Mouse (Mus musculus): ENCODE measurements around the gene Cnnm3. TPM values are rescaled to one million over a fixed set of nuclear protein-coding genes. Genes with fewer than 3 reads are reported as not detected.

Gene Cnnm3
- polyA plus RNA-seq, 1 experiment from 2014 or later = 5.0 TPM

DNA sequence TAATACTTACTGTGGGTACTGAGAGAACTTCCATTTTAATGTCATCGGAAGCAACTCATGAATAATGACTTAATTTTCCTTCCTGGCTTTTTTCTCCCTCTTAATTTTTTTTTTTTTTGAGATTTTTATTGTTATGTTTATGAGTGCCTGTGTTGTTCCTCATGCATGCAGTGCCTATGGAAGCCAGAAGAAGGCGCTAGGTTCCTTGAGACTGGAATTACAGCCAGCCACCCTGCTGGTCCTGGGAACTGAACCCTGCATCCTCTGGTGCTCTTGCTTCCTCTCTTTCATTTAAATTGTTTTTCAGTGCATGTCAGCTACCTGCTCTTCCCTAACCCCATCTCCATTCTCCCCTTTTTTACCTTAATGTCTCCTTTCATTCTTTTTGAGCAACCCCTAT, 2.1 kb downstream of the Cnnm3 start:
- no peak overlapping the region for H3K27ac ChIP-seq (ENCODE audit: low read depth, low read length)

DNA sequence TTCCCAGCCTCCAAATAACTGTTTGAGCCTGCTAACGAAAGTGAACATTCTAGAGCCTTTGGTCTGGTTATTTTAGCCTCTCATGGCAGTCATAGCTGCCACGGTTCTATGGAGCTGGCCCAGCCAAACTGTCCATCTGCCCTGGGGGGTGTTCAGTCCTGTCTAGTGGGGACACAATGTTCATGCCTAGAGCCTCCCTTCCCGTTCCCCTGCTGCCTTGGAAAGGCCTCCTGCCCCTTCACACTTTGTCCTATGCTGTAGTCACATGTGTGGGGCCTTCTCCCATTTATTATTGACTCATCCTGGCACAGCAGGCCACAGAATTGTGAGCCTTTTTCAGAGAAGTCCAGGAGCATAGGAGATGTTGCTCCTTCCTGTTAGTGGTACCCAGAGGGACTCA, 6.6 kb downstream of the Cnnm3 start:
- H3K9ac ChIP-seq (ENCODE audit: low read depth, low read length) = no peak overlapping the region
- WGBS = 83% methylated on average over 3 of the region's 3 CpGs
- no peaks in the 10 kb centered on the region for H3K9me3 ChIP-seq (ENCODE audit: control insufficient read depth, low read length)
- no peak overlapping the region for H3K27ac ChIP-seq (ENCODE audit: low read depth, low read length)
- H3K27me3 ChIP-seq (replicated peaks; ENCODE audit: control insufficient read depth, insufficient read depth, low read length) = no peaks in the 10 kb centered on the region
- peaks cover 30% of the 10 kb centered on the region for H3K36me3 ChIP-seq (ENCODE audit: control insufficient read depth, insufficient read depth, low read length)
- no peak overlapping the region for H3K4me2 ChIP-seq (ENCODE audit: low read length)
- no peak overlapping the region for H3K4me3 ChIP-seq (ENCODE audit: low read length)
- H3K4me1 ChIP-seq (ENCODE audit: control insufficient read depth, insufficient read depth, low read depth, low read length) = peaks cover 25% of the 10 kb centered on the region
- no peak for ATAC-seq

More for the DNA sequence above, 2.1 kb downstream of the Cnnm3 start:
- no peak overlapping the region for H3K9ac ChIP-seq (ENCODE audit: low read depth, low read length)
- H3K4me1 ChIP-seq (ENCODE audit: control insufficient read depth, insufficient read depth, low read depth, low read length) = peaks cover 28% of the 10 kb centered on the region
- no peak for ATAC-seq
- peak overlapping the region; percentile 92 for H3K4me2 ChIP-seq (ENCODE audit: low read length)
- peaks cover 2% of the 10 kb centered on the region; the same call in 1 of the 2 replicates for H3K36me3 ChIP-seq (ENCODE audit: control insufficient read depth, insufficient read depth, low read length)
- no peaks in the 10 kb centered on the region for H3K9me3 ChIP-seq (ENCODE audit: control insufficient read depth, low read length)
- H3K4me3 ChIP-seq (ENCODE audit: low read length) = peak overlapping the region; percentile 84
- 33% methylated on average over 2 of the region's 2 CpGs for WGBS
- no peaks in the 10 kb centered on the region for H3K27me3 ChIP-seq (replicated peaks; ENCODE audit: control insufficient read depth, insufficient read depth, low read length)

DNA sequence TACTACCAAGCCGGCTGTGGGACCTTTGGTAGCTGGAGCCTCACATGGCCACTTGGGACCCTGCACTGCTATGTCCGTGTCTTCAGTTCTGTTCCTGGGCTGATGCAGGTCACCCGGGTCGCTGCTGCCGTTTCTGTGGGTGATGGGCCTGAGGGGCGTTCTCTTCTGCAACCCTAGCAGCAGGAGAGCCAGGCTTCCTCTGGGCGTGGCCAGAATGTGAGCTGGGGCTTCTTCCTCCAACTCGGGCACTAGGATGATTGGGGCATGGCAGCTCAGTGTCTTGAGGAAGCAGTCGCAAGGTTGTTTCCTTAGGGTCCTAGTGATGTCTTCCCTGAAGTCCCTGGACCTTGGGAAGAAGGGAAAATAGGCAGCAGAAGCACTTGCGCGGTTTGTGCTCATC, 8.0 kb downstream of the Cnnm3 start:
- Histone ChIP-seq H3K27me3 (replicated peaks; ENCODE audit: control insufficient read depth, insufficient read depth, low read length) (no peaks in the 10 kb centered on the region), H3K4me1 (ENCODE audit: control insufficient read depth, insufficient read depth, low read depth, low read length) (peaks cover 12% of the 10 kb centered on the region), H3K9me3 (ENCODE audit: control insufficient read depth, low read length) (no peaks in the 10 kb centered on the region), H3K36me3 (ENCODE audit: control insufficient read depth, insufficient read depth, low read length) (peaks cover 37% of the 10 kb centered on the region), H3K4me3 (ENCODE audit: low read length) (no peak overlapping the region), H3K27ac (ENCODE audit: low read depth, low read length) (no peak overlapping the region), H3K9ac (ENCODE audit: low read depth, low read length) (no peak overlapping the region), H3K4me2 (ENCODE audit: low read length) (no peak overlapping the region)
- 86% methylated on average over 11 of the region's 11 CpGs for WGBS
- no peak for ATAC-seq

GRCm38 (mm10) chr1:36522210-36522609, 10.5 kb downstream of the Cnnm3 start:
- H3K4me3 ChIP-seq (ENCODE audit: low read length) = no peak overlapping the region
- H3K27ac ChIP-seq (ENCODE audit: low read depth, low read length) = no peak overlapping the region
- no peaks in the 10 kb centered on the region for H3K27me3 ChIP-seq (replicated peaks; ENCODE audit: control insufficient read depth, insufficient read depth, low read length)
- H3K9me3 ChIP-seq (ENCODE audit: control insufficient read depth, low read length) = no peaks in the 10 kb centered on the region
- no peak for ATAC-seq
- no peak overlapping the region for H3K9ac ChIP-seq (ENCODE audit: low read depth, low read length)
- no peaks in the 10 kb centered on the region; the same call in 1 of the 2 replicates for H3K4me1 ChIP-seq (ENCODE audit: control insufficient read depth, insufficient read depth, low read depth, low read length)
- 88% methylated on average over 7 of the region's 7 CpGs for WGBS
- H3K36me3 ChIP-seq (ENCODE audit: control insufficient read depth, insufficient read depth, low read length) = peaks cover 50% of the 10 kb centered on the region
- no peak overlapping the region for H3K4me2 ChIP-seq (ENCODE audit: low read length)

DNA sequence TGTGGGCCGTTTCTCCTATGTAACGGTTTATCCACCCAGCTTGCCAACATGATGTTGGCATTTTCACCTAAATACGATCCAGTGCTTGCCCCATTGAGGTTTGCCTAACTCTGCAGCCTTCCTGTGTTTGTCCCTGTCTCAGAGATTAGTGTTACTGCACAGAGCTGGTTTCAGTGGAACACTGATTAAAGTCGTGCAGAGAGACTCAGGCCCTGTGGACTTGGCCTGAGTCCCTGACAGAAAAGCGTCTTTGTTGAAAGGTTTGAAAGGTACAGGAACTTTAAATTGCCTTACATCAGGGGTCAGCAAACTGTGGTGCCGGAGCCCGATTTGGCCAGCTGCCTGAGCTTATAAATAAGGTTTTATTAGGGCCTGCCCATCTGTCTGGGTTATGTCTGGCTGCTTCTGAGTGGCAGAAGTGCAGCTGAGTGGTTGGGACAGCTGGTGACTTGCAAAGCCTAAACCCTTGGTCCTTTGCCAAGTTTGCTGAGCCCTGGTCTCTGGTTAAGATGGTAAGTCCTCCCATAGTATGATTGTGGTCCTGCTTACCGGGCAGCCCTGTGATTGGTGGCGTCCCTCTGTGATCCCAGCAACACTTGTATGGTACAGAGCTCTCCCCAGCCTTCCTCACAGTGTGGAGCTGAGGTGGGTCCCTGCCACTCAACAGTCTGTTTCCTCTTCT, 11.8 kb downstream of the Cnnm3 start:
- ATAC-seq = peak; percentile 55
- WGBS = 45% methylated on average over 9 of the region's 9 CpGs

GRCm38 (mm10) chr1:36524058-36524457, 12.4 kb downstream of the Cnnm3 start:
- 82% methylated on average over 5 of the region's 5 CpGs for WGBS
- Histone ChIP-seq H3K4me3 (ENCODE audit: low read length) (no peak overlapping the region), H3K9ac (ENCODE audit: low read depth, low read length) (no peak overlapping the region), H3K9me3 (ENCODE audit: control insufficient read depth, low read length) (no peaks in the 10 kb centered on the region), H3K36me3 (ENCODE audit: control insufficient read depth, insufficient read depth, low read length) (peaks cover 46% of the 10 kb centered on the region), H3K4me1 (ENCODE audit: control insufficient read depth, insufficient read depth, low read depth, low read length) (peaks cover 2% of the 10 kb centered on the region; the same call in 1 of the 2 replicates), H3K27ac (ENCODE audit: low read depth, low read length) (no peak overlapping the region), H3K4me2 (ENCODE audit: low read length) (no peak overlapping the region), H3K27me3 (replicated peaks; ENCODE audit: control insufficient read depth, insufficient read depth, low read length) (no peaks in the 10 kb centered on the region)
- no peak for ATAC-seq

More for the DNA sequence above, 11.8 kb downstream of the Cnnm3 start:
- H3K27me3 ChIP-seq (replicated peaks; ENCODE audit: control insufficient read depth, insufficient read depth, low read length) = no peaks in the 10 kb centered on the region
- H3K4me2 ChIP-seq (ENCODE audit: low read length) = no peak overlapping the region
- no peak overlapping the region for H3K9ac ChIP-seq (ENCODE audit: low read depth, low read length)
- peaks cover 2% of the 10 kb centered on the region; the same call in 1 of the 2 replicates for H3K4me1 ChIP-seq (ENCODE audit: control insufficient read depth, insufficient read depth, low read depth, low read length)
- no peaks in the 10 kb centered on the region for H3K9me3 ChIP-seq (ENCODE audit: control insufficient read depth, low read length)
- H3K4me3 ChIP-seq (ENCODE audit: low read length) = no peak overlapping the region
- peaks cover 48% of the 10 kb centered on the region for H3K36me3 ChIP-seq (ENCODE audit: control insufficient read depth, insufficient read depth, low read length)
- no peak overlapping the region for H3K27ac ChIP-seq (ENCODE audit: low read depth, low read length)

DNA sequence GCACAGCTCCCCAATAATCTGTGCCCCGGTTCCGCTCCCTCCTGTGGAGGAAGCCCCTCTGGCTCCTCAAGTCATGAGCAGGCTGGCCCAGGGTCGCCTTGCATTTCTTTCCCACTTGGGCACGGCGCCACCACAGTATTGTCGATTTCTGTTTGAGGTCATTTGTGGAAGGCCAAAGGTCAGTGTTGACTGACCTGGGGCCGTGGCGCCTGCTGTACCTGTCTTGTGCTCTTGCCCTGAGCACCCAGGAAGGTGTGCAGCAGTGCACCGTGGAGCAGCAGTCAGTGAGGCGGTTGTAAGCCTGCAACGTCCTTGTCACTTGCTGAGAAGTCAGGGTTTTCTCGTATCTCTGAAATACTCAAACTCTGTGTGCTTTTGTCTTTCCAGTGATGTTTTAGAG, 14.1 kb downstream of the Cnnm3 start:
- H3K9me3 ChIP-seq (ENCODE audit: control insufficient read depth, low read length) = no peaks in the 10 kb centered on the region
- H3K4me1 ChIP-seq (ENCODE audit: control insufficient read depth, insufficient read depth, low read depth, low read length) = peaks cover 2% of the 10 kb centered on the region; the same call in 1 of the 2 replicates
- peaks cover 34% of the 10 kb centered on the region for H3K36me3 ChIP-seq (ENCODE audit: control insufficient read depth, insufficient read depth, low read length)
- H3K27ac ChIP-seq (ENCODE audit: low read depth, low read length) = no peak overlapping the region
- H3K27me3 ChIP-seq (replicated peaks; ENCODE audit: control insufficient read depth, insufficient read depth, low read length) = no peaks in the 10 kb centered on the region
- 88% methylated on average over 12 of the region's 12 CpGs for WGBS
- H3K4me3 ChIP-seq (ENCODE audit: low read length) = no peak overlapping the region
- H3K4me2 ChIP-seq (ENCODE audit: low read length) = no peak overlapping the region
- H3K9ac ChIP-seq (ENCODE audit: low read depth, low read length) = no peak overlapping the region
- no peak for ATAC-seq

GRCm38 (mm10) chr1:36526903-36527302, 15.2 kb downstream of the Cnnm3 start:
- H3K4me2 ChIP-seq (ENCODE audit: low read length) = no peak overlapping the region
- WGBS = 87% methylated on average over 10 of the region's 10 CpGs
- H3K9ac ChIP-seq (ENCODE audit: low read depth, low read length) = no peak overlapping the region
- peaks cover 2% of the 10 kb centered on the region; the same call in 1 of the 2 replicates for H3K4me1 ChIP-seq (ENCODE audit: control insufficient read depth, insufficient read depth, low read depth, low read length)
- H3K4me3 ChIP-seq (ENCODE audit: low read length) = no peak overlapping the region
- H3K27me3 ChIP-seq (replicated peaks; ENCODE audit: control insufficient read depth, insufficient read depth, low read length) = no peaks in the 10 kb centered on the region
- H3K36me3 ChIP-seq (ENCODE audit: control insufficient read depth, insufficient read depth, low read length) = peaks cover 26% of the 10 kb centered on the region
- H3K9me3 ChIP-seq (ENCODE audit: control insufficient read depth, low read length) = no peaks in the 10 kb centered on the region
- no peak overlapping the region for H3K27ac ChIP-seq (ENCODE audit: low read depth, low read length)
- ATAC-seq = no peak

DNA sequence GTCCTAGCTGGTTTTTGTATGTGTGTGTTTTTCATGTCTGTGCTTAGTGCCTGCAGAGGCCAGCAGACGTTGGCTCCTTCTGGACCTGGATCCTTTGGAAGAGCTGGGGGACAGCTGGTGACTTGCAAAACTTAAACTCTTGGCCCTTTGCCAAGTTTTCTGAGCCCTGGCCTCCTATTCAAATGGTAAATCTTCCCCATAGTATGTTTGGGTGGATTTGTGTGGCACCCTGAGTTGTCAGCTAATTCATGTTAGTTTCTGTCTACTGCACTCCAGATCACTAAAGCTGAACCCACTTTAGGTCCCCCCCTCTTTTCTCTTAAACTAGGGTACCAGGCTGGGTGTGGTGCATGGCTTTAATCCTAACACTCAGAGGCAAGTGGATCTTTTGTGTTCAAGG, 16.7 kb downstream of the Cnnm3 start:
- H3K27ac ChIP-seq (ENCODE audit: low read depth, low read length) = peak overlapping the region; percentile 48; the same call in 1 of the 2 replicates
- H3K9me3 ChIP-seq (ENCODE audit: control insufficient read depth, low read length) = no peaks in the 10 kb centered on the region
- peaks cover 20% of the 10 kb centered on the region for H3K36me3 ChIP-seq (ENCODE audit: control insufficient read depth, insufficient read depth, low read length)
- H3K4me3 ChIP-seq (ENCODE audit: low read length) = no peak overlapping the region
- WGBS = 13% methylated on average over 1 of the region's 1 CpGs
- peaks cover 2% of the 10 kb centered on the region; the same call in 1 of the 2 replicates for H3K4me1 ChIP-seq (ENCODE audit: control insufficient read depth, insufficient read depth, low read depth, low read length)
- no peaks in the 10 kb centered on the region for H3K27me3 ChIP-seq (replicated peaks; ENCODE audit: control insufficient read depth, insufficient read depth, low read length)
- H3K9ac ChIP-seq (ENCODE audit: low read depth, low read length) = no peak overlapping the region
- ATAC-seq = peak; percentile 40; the same call in 1 of the 2 replicates
- H3K4me2 ChIP-seq (ENCODE audit: low read length) = no peak overlapping the region

Measured in hindbrain, embryonic 16.5 days (tissue).